Mouse (Mus musculus) ES-E14 (cell line): ENCODE measurements around the gene Kmt2a.

Experiments used
- CHD2 ChIP-seq: IDR thresholded peaks from 2 replicates; pipeline ENCODE4 v1.6.1; 2014; ENCODE audit warnings: mild to moderate bottlenecking, low read depth, low read length, inconsistent platforms
- ZC3H11A ChIP-seq: IDR thresholded peaks from 2 replicates; pipeline ENCODE4 v1.6.1; 2012; ENCODE audit warnings: low read depth, mild to moderate bottlenecking, inconsistent platforms, low read length, borderline replicate concordance

GRCm38 (mm10) chr9:44801669-44802068 is 79.4 kb downstream of the Kmt2a start:
- TF ChIP-seq ZC3H11A (no peak), CHD2 (no peak)
